Mouse (Mus musculus) bone marrow macrophage, adult 2 months (primary cell): ENCODE data around the gene Hoxa5.

Experiments used
- CTCF ChIP-seq: IDR thresholded peaks from 2 replicates; pipeline ENCODE4 v1.5.1; 2012; ENCODE audit warnings: low read depth, mild to moderate bottlenecking, low read length, moderate library complexity
- POLR2A ChIP-seq: IDR thresholded peaks from 2 replicates; pipeline ENCODE4 v1.6.1; 2012; ENCODE audit warnings: mild to moderate bottlenecking, low read depth, low read length, borderline replicate concordance

DNA sequence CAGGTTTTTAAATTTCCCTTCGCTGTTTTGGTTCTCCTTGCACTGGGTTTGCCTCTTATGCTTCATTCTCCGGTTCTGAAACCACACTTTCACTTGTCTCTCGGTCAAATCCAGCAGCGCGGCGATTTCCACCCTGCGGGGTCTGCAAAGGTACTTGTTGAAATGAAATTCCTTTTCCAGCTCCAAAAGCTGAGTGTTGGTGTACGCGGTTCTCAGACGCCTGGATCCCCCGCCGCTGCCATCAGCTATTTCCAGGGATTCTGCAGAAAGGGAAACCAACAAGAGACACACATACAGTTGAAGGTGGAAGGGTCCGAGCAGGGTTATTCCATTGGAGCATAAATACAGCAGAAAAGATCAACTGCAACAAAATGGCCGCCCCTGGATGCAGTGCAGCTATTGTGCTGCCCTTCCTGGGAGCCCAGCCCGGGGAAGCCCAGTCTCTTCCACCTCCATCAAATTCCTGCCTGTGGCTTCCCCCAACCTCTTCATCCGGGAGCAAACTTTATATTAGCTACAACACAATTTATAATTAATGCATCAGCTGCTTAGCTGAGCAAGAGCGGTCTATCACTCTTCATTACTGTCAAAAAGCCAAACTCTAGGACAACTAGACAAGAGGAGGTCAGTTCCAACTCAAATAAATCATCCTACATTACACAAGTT lies 40.9 kb downstream of the Hoxa5 start:
- TF ChIP-seq CTCF (no peak), POLR2A (no peak)
